Mouse (Mus musculus): ENCODE data around the gene Btbd35f14.
"Not testable (repeated sequence)": the region's sequence is repeated elsewhere in the genome, so short reads cannot be mapped to it uniquely, and the experiment has no call there.

Btbd35f14 gene

DNA sequence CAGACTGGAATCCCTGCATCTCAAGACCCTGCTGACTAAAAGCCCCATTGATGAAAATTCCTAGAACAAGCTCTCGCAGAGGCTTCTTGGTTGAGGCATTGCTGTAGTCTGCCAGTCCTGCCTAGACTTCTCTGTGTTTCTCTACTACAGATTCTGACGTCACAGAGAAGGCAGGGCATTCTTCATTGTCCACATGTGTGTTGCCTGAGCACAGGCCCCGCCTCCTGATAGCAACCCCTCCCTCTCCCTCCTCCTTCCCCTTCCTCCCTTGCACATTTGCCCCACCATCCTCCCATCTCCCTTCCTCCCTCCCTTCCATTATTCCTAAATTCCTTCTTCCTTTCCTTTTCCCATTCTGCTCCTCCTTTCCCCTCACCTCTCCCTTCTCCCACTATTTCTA is at the start of gene Btbd35f14:
Btbd35f14 (minus strand) TSS at position 101 of the 400 bp plus-strand sequence.
- not testable (repeated sequence) for DNase-seq

DNA sequence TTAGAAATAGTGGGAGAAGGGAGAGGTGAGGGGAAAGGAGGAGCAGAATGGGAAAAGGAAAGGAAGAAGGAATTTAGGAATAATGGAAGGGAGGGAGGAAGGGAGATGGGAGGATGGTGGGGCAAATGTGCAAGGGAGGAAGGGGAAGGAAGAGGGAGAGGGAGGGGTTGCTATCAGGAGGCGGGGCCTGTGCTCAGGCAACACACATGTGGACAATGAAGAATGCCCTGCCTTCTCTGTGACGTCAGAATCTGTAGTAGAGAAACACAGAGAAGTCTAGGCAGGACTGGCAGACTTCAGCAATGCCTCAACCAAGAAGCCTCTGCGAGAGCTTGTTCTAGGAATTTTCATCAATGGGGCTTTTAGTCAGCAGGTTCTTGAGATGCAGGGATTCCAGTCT is 45.3 kb downstream of the Btbd35f14 start, which contains the start of gene Btbd35f13:
Btbd35f13 (plus strand) TSS at position 301 of the 400 bp plus-strand sequence.
- DNase-seq = not testable (repeated sequence)
